Mouse (Mus musculus): ENCODE measurements around the gene Hsf3. TPM values are rescaled to one million over a fixed set of nuclear protein-coding genes. Genes with fewer than 3 reads are reported as not detected.
"Not testable (repeated sequence)": the region's sequence is repeated elsewhere in the genome, so short reads cannot be mapped to it uniquely, and the experiment has no call there.

The Hsf3 gene
- total and polyA plus RNA-seq, 2 experiments from 2014 or later: not detected

GRCm38 (mm10) chrX:96416970-96417369 lies 39.1 kb downstream of the Hsf3 start:
- H3K9me3 ChIP-seq (replicated peaks; ENCODE audit: control insufficient read depth, low read length): no peaks in the 10 kb centered on the region
- no peak for DNase-seq (ENCODE audit: low spot score)
- no peak for TF ChIP-seq EP300 (IDR thresholded peaks at IDR 0.05; ENCODE audit: low read depth)
- TF ChIP-seq CTCF (IDR thresholded peaks at IDR 0.05; ENCODE audit: low read depth): no peak
- no peak overlapping the region for H3K9ac ChIP-seq (replicated peaks; ENCODE audit: low read depth, low read length)
- H3K27ac ChIP-seq (ENCODE audit: low read depth): no peak overlapping the region
- 74% methylated on average over 1 of the region's 1 CpGs for WGBS
- no peak for ATAC-seq (ENCODE audit: insufficient read depth, low read depth)
- no peak overlapping the region for H3K4me3 ChIP-seq (ENCODE audit: low read depth, low read length)
- no peaks in the 10 kb centered on the region for H3K36me3 ChIP-seq (replicated peaks; ENCODE audit: control insufficient read depth, insufficient read depth, low read length)
- no peaks in the 10 kb centered on the region for H3K4me1 ChIP-seq (ENCODE audit: control insufficient read depth, insufficient read depth)
- no peaks in the 10 kb centered on the region for H3K27me3 ChIP-seq (ENCODE audit: control insufficient read depth, insufficient read depth, low read length)
- no peak overlapping the region for H3K4me2 ChIP-seq (ENCODE audit: low read depth, low read length)

DNA sequence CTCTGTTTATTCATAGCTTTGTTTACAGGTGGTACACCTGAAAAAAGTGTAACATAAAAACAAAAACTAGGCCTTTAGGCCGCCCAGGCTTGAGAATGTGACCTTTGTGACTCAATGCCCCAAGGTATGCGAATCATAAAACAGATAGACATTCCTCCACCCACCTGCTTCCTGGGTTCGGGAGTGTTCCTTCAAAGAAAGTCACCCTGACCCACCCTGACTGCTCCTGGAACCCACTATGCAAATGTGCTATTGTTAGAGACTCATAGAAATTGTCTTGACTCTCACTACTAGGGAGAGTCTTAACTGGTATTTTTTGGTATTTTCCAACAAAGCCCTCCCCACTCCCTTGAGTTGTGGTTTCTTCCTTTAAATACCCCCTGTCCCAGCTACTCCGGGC lies 40.7 kb downstream of the Hsf3 start:
- not testable (repeated sequence) for ATAC-seq (ENCODE audit: insufficient read depth, low read depth); DNase-seq (ENCODE audit: low spot score)
- WGBS: 61% methylated on average over 4 of the region's 4 CpGs

DNA sequence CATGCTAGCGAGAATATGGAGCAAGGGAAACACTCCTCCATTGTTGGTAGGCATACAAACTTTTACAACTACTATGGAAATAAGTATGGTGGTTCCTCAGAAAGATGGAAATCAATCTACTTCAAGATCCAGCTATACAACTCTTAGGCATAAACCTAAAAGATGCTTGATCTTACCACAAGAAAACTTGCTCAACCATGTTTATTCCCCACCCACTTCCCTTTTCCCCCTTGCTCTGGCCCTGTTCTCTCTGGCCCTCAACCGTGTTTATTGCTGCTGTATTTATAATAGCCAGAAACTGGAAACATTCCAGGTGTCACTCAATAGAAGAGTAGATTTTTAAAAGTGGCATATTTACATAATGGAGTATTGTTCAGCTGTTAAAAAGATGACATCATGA lies 117.0 kb downstream of the Hsf3 start:
- Histone ChIP-seq H3K36me3 (replicated peaks; ENCODE audit: control insufficient read depth, insufficient read depth, low read length) (no peaks in the 10 kb centered on the region), H3K9ac (replicated peaks; ENCODE audit: low read depth, low read length) (no peak overlapping the region), H3K27me3 (ENCODE audit: control insufficient read depth, insufficient read depth, low read length) (no peaks in the 10 kb centered on the region), H3K4me1 (ENCODE audit: control insufficient read depth, insufficient read depth) (no peaks in the 10 kb centered on the region), H3K4me3 (ENCODE audit: low read depth, low read length) (no peak overlapping the region), H3K9me3 (replicated peaks; ENCODE audit: control insufficient read depth, low read length) (no peaks in the 10 kb centered on the region), H3K4me2 (ENCODE audit: low read depth, low read length) (no peak overlapping the region), H3K27ac (ENCODE audit: low read depth) (no peak overlapping the region)
- ATAC-seq (ENCODE audit: insufficient read depth, low read depth): no peak
- no peak for DNase-seq (ENCODE audit: low spot score)
- TF ChIP-seq EP300 (IDR thresholded peaks at IDR 0.05; ENCODE audit: low read depth): no peak
- WGBS: 58% methylated on average over 2 of the region's 2 CpGs

More for the DNA sequence above, 40.7 kb downstream of the Hsf3 start:
- not testable (repeated sequence) for H3K36me3 ChIP-seq (replicated peaks; ENCODE audit: control insufficient read depth, insufficient read depth, low read length); H3K27ac ChIP-seq (ENCODE audit: low read depth); H3K27me3 ChIP-seq (ENCODE audit: control insufficient read depth, insufficient read depth, low read length); H3K4me1 ChIP-seq (ENCODE audit: control insufficient read depth, insufficient read depth); H3K9ac ChIP-seq (replicated peaks; ENCODE audit: low read depth, low read length); H3K4me2 ChIP-seq (ENCODE audit: low read depth, low read length); H3K9me3 ChIP-seq (replicated peaks; ENCODE audit: control insufficient read depth, low read length); H3K4me3 ChIP-seq (ENCODE audit: low read depth, low read length)

DNA sequence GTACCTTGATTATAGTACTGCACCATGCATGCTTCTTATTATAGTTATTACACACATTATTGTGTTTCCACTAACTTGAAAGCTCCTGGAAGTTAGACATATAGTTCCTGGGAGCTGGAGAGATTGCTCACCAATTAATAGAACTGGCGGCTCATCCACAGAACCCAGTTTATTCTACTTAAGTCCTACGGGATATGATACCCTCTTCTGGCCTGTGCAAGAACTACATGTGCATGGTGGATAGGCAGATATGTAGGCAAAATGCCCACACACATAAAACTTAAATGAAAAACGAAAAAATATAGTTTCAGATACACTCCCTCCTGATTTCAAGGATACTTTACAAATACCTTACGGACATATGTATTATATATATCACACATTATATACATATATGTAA lies 126.3 kb downstream of the Hsf3 start:
- Histone ChIP-seq H3K4me2 (ENCODE audit: low read depth, low read length) (no peak overlapping the region), H3K9me3 (replicated peaks; ENCODE audit: control insufficient read depth, low read length) (no peaks in the 10 kb centered on the region), H3K27ac (ENCODE audit: low read depth) (no peak overlapping the region), H3K4me1 (ENCODE audit: control insufficient read depth, insufficient read depth) (no peaks in the 10 kb centered on the region), H3K36me3 (replicated peaks; ENCODE audit: control insufficient read depth, insufficient read depth, low read length) (no peaks in the 10 kb centered on the region), H3K9ac (replicated peaks; ENCODE audit: low read depth, low read length) (no peak overlapping the region), H3K27me3 (ENCODE audit: control insufficient read depth, insufficient read depth, low read length) (no peaks in the 10 kb centered on the region), H3K4me3 (ENCODE audit: low read depth, low read length) (no peak overlapping the region)
- ATAC-seq (ENCODE audit: insufficient read depth, low read depth): no peak
- peak; percentile 6 for DNase-seq (ENCODE audit: low spot score)
- TF ChIP-seq CTCF (IDR thresholded peaks at IDR 0.05; ENCODE audit: low read depth) (peak; percentile 48), EP300 (IDR thresholded peaks at IDR 0.05; ENCODE audit: low read depth) (no peak)
- 35% methylated on average over 4 of the region's 4 CpGs for whole genome bisulfite sequencing

DNA sequence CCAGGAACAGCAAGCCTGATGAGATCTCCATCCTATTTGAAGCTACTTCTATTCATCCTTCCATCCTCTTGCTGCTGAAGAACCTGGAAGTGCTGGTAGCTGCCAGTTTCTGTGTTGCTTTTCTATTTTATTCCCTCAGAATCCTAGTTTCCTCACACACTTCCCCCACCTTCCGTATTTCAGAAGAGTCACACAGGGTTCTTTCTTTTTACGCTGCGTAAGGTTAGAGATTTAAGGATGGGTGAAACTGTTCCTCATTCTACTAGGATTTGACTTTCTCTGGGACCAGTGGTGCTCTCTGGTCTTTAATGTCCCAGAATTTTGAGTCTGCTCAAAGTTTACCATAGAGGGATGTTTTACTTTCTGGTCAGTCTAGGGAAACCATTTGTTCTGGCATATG lies 162.8 kb downstream of the Hsf3 start, which contains the start of gene Vsig4:
TSS of gene Vsig4 (minus strand) at position 101 of the 400 bp plus-strand sequence.
- H3K36me3 ChIP-seq (replicated peaks; ENCODE audit: control insufficient read depth, insufficient read depth, low read length): no peaks in the 10 kb centered on the region
- TF ChIP-seq CTCF (IDR thresholded peaks at IDR 0.05; ENCODE audit: low read depth) (no peak), EP300 (IDR thresholded peaks at IDR 0.05; ENCODE audit: low read depth) (no peak)
- ATAC-seq (ENCODE audit: insufficient read depth, low read depth) (no peak), DNase-seq (ENCODE audit: low spot score) (no peak)
- H3K9me3 ChIP-seq (replicated peaks; ENCODE audit: control insufficient read depth, low read length): no peaks in the 10 kb centered on the region
- H3K4me3 ChIP-seq (ENCODE audit: low read depth, low read length): no peak within 1 kb of the TSS
- H3K27me3 ChIP-seq (ENCODE audit: control insufficient read depth, insufficient read depth, low read length): no peaks in the 10 kb centered on the region
- no peak within 1 kb of the TSS for H3K27ac ChIP-seq (ENCODE audit: low read depth)
- 82% methylated on average over 3 of the region's 3 CpGs for WGBS
- no peak within 1 kb of the TSS for H3K4me2 ChIP-seq (ENCODE audit: low read depth, low read length)
- no peak within 1 kb of the TSS for H3K9ac ChIP-seq (replicated peaks; ENCODE audit: low read depth, low read length)
- no peaks in the 10 kb centered on the region for H3K4me1 ChIP-seq (ENCODE audit: control insufficient read depth, insufficient read depth)

GRCm38 (mm10) chrX:96256509-96256908 lies 199.6 kb downstream of the Hsf3 start:
- Histone ChIP-seq H3K9me3 (replicated peaks; ENCODE audit: control insufficient read depth, low read length) (no peaks in the 10 kb centered on the region), H3K4me1 (ENCODE audit: control insufficient read depth, insufficient read depth) (no peaks in the 10 kb centered on the region), H3K27me3 (ENCODE audit: control insufficient read depth, insufficient read depth, low read length) (no peaks in the 10 kb centered on the region), H3K9ac (replicated peaks; ENCODE audit: low read depth, low read length) (no peak overlapping the region), H3K36me3 (replicated peaks; ENCODE audit: control insufficient read depth, insufficient read depth, low read length) (no peaks in the 10 kb centered on the region), H3K4me3 (ENCODE audit: low read depth, low read length) (no peak overlapping the region), H3K4me2 (ENCODE audit: low read depth, low read length) (no peak overlapping the region), H3K27ac (ENCODE audit: low read depth) (no peak overlapping the region)
- ATAC-seq (ENCODE audit: insufficient read depth, low read depth) (no peak), DNase-seq (ENCODE audit: low spot score) (no peak)
- TF ChIP-seq CTCF (IDR thresholded peaks at IDR 0.05; ENCODE audit: low read depth): no peak
- no peak for TF ChIP-seq EP300 (IDR thresholded peaks at IDR 0.05; ENCODE audit: low read depth)

Other genes with a start within 250 kb of the Hsf3 start
- gene Vsig4, start 162.9 kb downstream of the Hsf3 start, total RNA-seq (2014; rRNA removed; ENCODE audit: low replicate concordance): 0.23 and 0.50 TPM in 2 replicates
- 0.72 and 1.3 TPM in 2 replicates for gene Vsig4, start 162.9 kb downstream of the Hsf3 start, polyA plus RNA-seq (2015; fragmentation: Nextera tagmentation; extraction: Ambion mirVana)
- 14.0 and 14.4 TPM in 2 replicates for gene Heph, start 935 bp downstream of the Hsf3 start, total RNA-seq (2014; rRNA removed; ENCODE audit: low replicate concordance)
- 6.9 and 7.6 TPM in 2 replicates for gene Heph, start 935 bp downstream of the Hsf3 start, polyA plus RNA-seq (2015; fragmentation: Nextera tagmentation; extraction: Ambion mirVana)

Data from heart, postnatal 0 days (tissue).